Mouse (Mus musculus) kidney, postnatal 25 days (tissue): ENCODE results near the gene Zfp385c.

Experiments
- DNase-seq, 2 experiments: peaks; one replicate each; pipeline ENCODE4 v3.0.0; 2021; ENCODE audit warnings: mixed read lengths in 2 of 2

Gene Zfp385c

GRCm38 (mm10) chr11:100716649-100717048 is 24.4 kb upstream of the Zfp385c start:
- no peak for DNase-seq

DNA sequence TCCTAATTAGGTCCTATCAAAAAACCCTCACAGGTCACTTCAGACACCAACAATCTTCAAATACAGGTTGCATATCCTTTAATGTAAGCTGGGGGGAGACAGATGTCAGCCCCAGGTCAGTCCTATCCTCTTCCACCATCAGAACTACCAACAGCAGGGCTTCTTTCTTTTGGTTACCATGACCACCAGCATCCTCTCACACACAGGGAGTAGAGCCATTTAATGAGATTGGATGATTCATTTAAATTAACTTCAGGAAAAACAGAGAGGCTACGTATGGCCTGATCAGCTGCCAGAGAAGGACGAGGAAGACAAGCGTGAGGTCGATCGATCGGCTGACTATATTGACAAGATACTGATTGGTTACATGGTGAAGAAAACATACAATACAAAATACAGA is 22.7 kb upstream of the Zfp385c start:
- DNase-seq = no peak

- peak; percentile 88 to 97 for DNase-seq
These were observed 22.3 kb upstream of the Zfp385c start for GRCm38 (mm10) chr11:100714534-100714915.

DNA sequence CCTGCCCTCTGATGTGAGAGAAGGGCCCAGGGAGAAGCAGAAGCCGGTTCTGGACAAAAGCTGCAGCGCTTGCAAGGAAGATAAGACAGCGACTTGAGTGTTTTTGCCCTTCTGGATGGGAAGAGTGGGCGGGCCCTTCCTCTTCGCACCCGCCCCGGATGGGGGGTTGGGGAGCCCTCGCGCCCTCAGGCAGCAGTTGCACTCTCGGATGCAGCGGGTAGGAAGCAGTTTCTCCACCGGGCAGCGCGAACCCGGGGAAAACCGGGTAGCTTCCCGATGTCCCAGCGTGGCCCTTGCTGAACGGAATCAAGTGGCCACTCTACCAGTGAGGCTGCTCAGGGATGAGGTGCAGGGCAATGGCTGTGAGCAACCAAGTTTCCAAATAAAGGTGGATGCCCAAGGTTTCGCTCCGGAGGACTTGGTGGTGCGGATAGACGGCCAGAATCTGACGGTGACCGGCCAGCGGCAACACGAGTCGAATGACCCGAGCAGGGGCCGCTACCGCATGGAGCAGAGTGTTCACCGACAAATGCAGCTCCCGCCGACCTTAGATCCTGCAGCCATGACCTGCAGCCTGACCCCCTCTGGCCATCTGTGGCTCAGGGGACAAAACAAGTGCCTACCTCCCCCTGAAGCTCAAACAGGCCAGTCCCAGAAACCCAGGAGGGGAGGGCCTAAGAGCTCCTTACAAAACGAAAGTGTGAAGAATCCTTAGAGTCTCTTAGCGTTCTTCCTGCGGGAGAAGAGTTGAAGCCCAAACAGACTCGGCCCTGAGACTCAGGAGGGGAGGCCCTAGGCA is 21.7 kb upstream of the Zfp385c start, which contains the start of gene Hspb9:
TSS of gene Hspb9 (plus strand) at position 116 of the 799 bp plus-strand sequence.
- peak; percentile 77 to 86 for DNase-seq

GRCm38 (mm10) chr11:100713174-100713573 is 20.9 kb upstream of the Zfp385c start:
- peak in 1 of 2 experiments; percentile 39 for DNase-seq

GRCm38 (mm10) chr11:100711783-100712615 is 19.7 kb upstream of the Zfp385c start, which contains the start of gene Kat2a:
TSS of gene Kat2a (minus strand) at chr11:100712465.
- DNase-seq = peak; percentile 86 to 93

GRCm38 (mm10) chr11:100710977-100711376 is 18.7 kb upstream of the Zfp385c start:
- no peak for DNase-seq

DNA sequence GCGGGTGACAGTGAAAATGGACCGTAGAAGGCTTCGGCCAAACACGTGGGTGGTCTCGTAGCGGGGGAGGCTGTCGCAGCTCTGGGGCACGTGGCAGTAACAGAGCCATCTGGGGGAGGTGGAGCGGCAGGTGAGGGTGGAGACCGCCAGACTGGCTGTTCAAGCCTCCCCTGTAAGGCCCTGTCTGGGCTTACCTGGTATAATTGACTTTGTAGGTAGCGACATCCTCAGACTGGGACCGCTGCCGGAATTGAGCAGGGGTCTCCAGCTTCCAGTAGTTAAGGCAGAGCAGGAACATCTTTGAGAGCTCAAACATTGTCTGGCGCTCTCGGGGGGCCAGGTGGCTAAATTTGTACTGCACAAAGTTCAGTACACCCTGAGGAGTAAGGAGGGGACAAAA is 18.3 kb upstream of the Zfp385c start:
- peak in 1 of 2 experiments; percentile 38 for DNase-seq

DNA sequence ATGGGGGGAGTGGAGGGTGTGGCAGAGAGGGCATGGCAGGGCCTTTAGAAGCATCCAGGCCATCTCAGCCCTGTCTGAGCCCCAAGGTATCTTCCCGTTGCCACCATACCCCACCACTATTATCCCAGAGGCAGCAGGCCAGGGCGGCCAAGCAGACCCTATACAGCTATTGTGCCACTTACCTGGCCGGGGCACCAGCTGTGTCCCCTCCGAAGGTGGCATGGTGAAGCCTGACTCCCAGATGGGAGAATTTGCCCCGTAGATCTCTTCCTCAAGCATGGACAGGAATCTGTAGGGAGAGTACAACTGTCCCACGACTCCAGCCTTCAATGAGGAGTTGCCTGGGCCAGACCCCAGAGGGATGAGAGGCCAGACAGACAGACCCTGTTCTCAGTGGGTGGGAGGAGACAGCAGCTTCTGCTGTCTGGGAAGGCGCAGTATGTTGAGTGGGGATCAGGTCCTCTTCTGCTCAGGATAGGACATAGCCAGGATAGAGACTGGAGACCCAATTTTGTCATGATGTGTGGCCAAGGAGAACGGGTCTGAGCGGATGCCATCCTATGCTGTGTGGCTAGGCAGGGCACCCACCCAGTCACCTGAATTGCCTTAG is 17.1 kb upstream of the Zfp385c start:
- peak in 1 of 2 experiments; percentile 26 for DNase-seq

DNA sequence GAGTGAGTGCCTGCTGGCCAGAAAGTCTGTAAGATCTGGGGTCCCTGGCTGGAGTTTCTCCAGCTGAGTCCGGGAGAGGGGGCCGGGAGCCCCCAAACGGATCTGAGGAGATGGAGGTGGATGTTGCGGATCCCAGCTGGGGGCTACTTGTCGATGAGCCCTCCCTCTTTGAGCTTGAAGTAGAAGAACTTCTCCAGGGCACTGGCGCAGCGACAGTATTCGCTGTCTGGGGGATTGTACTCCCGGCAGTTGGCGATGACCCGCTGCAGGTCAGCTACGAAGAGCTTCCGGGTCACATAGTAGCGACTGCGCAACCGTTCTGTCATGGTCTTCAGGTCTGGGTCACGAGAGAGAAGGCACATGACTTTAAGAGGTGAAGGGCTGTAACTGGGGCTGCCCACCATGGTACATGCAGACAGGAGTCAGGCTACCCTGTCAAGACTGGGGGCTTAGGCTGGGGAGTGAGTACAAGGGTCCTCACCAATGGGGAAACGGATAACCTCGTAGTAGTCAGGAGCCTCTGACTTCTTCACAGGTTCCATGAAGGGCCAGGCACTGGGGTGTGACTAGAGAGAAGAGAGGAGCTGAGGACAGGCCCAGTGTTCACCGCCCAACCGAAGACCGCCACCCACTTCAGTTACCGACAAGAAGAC is 13.0 kb upstream of the Zfp385c start:
- DNase-seq = peak in 1 of 2 experiments; percentile 46

DNA sequence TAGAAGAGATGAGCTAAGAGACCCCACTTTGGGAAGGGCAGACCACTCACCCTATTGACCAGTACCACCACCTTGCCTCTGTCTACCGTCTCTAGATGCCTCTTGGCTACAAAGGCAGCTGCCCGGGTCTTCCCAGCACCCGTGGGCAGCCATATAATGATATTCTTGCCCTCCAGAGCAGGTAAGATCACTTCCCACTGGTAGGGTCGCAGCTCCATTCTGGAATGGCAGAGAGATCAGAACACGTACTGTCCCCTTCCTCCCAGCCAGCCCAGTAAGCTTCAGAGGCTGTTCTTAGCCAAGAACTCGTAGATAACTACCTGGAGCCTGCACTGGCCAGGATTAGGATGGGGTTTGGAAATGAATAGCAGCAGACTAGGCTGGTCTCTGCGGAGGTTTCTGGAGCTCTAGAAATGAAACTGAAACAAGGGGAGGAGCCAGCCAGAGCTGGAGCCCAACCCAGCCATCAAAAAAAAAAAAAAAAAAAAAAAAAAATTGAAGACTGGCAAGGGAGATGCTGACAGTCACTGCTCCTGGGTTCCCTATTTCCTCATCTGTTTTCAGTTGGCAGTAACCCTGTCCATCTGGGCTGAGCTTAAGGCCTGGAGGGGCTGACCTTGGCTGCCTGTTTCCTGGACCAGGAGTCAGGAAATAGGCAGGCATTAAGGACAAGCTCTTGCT is 11.7 kb upstream of the Zfp385c start, which contains the start of gene Dhx58:
TSS of gene Dhx58 (minus strand) at position 421 of the 681 bp plus-strand sequence.
- peak; percentile 39 to 40 for DNase-seq

- peak; percentile 62 to 83 for DNase-seq
These were observed 11.1 kb upstream of the Zfp385c start for GRCm38 (mm10) chr11:100703366-100703765.

- DNase-seq = peak in 1 of 2 experiments; percentile 41
These were observed 10.7 kb upstream of the Zfp385c start for GRCm38 (mm10) chr11:100702906-100703305.

- DNase-seq = peak; percentile 63 to 68
These were observed 10.0 kb upstream of the Zfp385c start for GRCm38 (mm10) chr11:100702081-100702851.

GRCm38 (mm10) chr11:100701301-100701700 is 9.0 kb upstream of the Zfp385c start:
- DNase-seq = peak; percentile 59 to 68

- no peak for DNase-seq
These were observed 8.5 kb upstream of the Zfp385c start for GRCm38 (mm10) chr11:100700710-100701109.

GRCm38 (mm10) chr11:100697921-100698320 is 5.7 kb upstream of the Zfp385c start:
- no peak for DNase-seq

- DNase-seq = peak; percentile 71 to 83
These were observed 2.7 kb upstream of the Zfp385c start for GRCm38 (mm10) chr11:100694926-100695325.

- no peak for DNase-seq
These were observed 899 bp upstream of the Zfp385c start for GRCm38 (mm10) chr11:100693154-100693553.

DNA sequence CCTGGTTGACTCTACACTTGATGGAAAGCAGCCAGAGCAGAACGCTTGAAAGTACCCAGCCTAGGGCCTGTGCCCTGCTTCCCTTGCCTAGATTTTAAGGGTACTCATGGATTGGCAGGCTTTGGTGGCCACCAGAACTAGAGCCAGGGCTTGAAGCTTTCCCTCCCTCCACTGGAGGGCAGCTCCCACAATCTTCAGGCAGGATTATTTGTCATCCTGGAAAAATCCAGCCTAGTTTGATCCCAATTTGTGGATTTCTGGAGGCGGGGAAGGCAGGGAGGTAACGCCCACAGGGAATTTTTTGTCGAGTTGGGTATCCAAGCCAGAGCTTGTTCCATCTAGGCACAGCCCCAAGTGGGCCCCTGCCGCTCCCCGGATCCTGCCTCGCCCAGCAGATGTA is 1.9 kb downstream of the Zfp385c start:
- no peak for DNase-seq

- DNase-seq = no peak
These were observed 3.8 kb downstream of the Zfp385c start for GRCm38 (mm10) chr11:100688443-100688842.
